Mouse (Mus musculus) erythroblast, adult 5-6 weeks (primary cell): ENCODE results near the gene Asb10. TPM values are rescaled to one million over a fixed set of nuclear protein-coding genes. Genes with fewer than 3 reads are reported as not detected.

Experiments
- ATAC-seq: replicated peaks from 2 replicates; pipeline ENCODE4 v1.8.0; 2016; ENCODE audit warnings: moderate number of reproducible peaks, mild to moderate bottlenecking, moderate TSS enrichment, inconsistent platforms; ENCODE audit not compliant: poor library complexity, low FRiP score, severe bottlenecking
- total RNA-seq, 2 experiments: library from RNA; stranded (forward) in 1 of 2; stranded (reverse) in 1 of 2; fragments of 150-400 nt in 1 of 2; fragments of 200-764, 138-1000 nt in 1 of 2; gene quantifications; 2 replicates each; pipeline versions ENCODE4 v1.2.3 to v1.2.4; 2015 to 2017; ENCODE audit warnings: low replicate concordance in 2 of 2

Asb10 gene
- total RNA-seq, 2 experiments from 2014 or later, result not detected

DNA sequence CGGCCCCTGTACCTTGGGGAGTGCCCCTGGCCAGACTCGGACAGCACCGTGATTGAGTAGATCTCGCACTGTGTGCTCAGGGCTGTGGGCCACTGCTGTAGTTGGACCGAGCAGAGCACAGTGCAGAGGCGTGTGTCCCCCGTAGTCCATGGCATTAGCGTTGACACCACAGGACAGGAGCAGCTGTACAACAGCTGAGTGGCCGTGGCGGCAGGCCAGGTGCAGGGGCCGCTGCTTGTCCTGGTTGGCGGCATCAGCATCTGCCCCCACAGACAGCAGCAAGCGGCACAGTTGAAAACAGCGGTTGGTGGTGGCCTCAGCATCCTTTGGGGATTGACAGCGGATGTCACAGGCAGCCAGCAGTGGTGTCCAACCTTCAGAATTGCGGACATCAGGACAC is 3.2 kb downstream of the Asb10 start:
- ATAC-seq, result 0 out of 2 replicates have a peak, but pooled peaks have one; percentile 10

DNA sequence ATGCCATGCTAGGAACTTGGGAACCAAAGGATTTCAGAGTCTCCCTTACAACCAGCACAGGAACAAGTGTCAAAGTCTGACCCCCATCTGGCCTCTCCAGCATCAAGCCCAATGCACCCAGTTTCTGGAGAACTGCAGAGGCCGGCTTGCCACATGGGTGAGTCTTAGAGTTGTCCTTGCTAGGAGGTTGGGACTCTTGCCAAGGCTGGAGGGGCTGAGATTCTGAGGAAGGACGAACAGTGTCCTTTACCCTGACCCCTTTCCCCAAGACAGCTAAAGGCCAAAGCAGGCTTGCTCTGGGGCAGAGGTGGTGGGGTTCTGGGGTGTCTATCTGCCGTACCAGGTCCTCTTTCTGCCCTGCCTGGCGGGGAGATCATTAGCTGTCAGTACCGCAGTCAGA is 4.3 kb downstream of the Asb10 start:
- no peak for ATAC-seq

DNA sequence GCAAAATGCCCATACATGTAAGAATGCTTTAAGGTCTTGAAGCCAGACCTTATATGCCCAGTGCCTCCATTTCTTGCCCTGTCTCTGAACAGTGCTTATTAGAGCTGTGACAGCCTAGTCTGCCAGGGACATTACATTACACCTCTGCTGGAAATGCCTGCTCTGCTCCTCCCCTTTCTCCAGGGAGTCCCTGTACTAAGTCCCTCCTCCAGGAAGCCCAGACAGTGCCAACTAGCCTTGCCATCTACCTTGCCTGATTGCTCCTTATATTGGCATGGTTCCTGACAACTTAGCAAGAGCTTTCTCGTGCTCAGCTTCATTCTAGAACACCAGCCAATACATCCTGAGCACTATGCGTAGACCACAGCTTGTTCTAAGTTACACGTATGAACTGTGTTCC is 5.0 kb downstream of the Asb10 start:
- ATAC-seq, result no peak

DNA sequence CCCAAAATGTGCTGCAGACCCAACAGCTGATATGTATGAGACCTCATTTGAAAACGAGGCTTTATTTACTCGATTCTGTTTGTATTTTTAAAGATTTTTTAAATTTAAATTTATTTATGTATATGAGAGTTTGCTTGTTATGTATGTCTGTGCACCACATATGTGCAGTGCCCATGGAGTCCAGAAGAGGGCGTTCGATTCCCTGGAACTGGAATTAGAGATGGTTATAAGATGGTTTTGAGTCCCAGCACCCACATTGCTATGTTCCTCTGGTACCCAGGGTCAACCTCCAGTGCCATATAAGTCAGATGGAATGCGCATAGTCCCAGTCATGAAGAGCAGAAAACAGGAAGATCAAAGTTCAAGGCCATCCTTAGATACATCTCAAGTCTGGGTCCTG is 6.5 kb downstream of the Asb10 start:
- no peak for ATAC-seq

DNA sequence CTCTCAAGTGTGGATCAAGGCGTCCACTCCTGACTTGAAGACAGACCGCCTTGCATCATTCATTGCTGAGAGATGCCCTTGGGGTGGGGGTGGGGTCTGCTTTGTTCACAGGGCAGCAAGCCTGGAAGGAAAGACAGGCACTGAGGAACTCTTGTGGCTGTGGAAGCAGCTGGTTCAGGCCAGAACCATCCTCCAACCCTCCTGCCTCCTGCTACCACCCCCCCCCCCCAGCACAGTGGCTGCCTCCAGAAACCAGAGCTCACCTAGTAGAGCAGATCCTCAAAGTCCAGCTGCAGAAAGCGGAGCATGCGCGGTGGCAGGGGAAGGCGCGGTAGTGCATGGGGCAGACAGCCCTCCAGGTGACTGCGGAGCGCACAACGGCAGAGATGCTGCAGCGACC is 7.4 kb downstream of the Asb10 start:
- ATAC-seq, result no peak

DNA sequence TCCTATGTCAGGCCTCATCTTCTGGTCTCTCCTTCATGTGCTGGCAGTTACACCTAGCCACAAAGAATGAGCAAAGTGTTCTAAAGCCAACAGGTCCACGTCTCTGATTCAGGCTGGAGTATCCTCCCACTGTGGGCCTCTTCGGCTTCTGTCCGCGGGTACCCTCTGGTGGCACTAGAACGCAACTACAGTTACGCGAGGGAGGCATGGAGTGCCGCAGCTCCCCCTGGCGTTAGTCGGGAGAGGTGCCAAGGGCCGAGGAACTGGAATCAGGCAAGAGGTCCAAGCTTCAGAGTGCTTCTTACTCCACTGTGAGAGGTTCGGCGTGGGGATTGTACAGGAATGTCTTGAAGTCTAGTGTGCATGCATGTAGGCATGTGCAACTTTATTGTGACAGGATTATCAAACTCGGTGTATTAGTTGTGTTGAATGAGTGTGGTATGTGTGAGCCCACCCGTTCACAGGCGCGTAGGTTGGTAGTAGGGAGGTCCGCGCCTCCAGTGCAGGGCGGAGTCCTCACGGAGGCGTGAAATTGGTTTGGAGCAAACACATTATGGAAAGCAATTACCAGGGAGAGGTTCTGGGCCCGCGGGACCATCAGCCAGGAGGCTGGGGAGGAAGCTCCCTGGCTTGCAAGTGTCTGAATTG is 10.6 kb downstream of the Asb10 start:
- peak; percentile 98 for ATAC-seq

DNA sequence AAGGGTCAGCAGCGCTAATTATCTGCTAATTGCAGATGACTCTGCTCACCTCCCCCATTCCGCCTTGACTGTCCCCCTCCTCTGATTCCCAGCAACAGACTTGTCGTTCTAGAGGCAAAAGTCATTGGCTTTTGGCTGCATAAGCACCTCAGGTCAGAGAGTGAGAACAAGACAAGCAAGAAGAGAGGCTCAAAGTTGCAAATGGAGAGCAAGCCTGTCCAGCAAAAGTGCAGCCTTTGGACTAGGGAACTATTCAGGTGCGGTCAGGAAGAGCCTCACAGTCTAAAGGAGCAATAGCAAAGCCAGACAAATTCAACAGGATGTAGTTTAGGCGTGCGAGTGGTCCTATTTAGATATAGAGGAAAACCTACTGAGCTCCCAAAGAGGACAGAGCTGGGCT is 13.0 kb downstream of the Asb10 start:
- ATAC-seq, result no peak

DNA sequence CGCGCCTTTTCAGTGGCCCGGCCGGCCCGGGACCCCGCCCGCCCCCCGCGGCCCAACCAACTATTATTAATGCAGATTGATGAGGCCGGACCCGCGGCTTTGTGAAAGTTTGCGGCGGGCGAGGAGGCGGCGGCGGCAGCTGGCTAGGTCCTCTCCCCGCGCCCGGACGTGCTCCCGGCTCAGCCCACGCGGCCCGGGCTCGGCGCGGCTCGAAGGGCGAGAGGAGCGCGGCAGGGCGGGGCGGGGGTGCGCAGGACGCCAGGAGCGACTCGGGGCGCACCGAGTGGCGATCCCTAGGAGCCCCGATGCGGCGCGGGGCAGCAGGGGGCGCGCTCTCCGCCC is 13.9 kb downstream of the Asb10 start, which contains the start of gene Gbx1:
TSS of gene Gbx1 (minus strand) at position 314 of the 342 bp plus-strand sequence.
- no peak for ATAC-seq

DNA sequence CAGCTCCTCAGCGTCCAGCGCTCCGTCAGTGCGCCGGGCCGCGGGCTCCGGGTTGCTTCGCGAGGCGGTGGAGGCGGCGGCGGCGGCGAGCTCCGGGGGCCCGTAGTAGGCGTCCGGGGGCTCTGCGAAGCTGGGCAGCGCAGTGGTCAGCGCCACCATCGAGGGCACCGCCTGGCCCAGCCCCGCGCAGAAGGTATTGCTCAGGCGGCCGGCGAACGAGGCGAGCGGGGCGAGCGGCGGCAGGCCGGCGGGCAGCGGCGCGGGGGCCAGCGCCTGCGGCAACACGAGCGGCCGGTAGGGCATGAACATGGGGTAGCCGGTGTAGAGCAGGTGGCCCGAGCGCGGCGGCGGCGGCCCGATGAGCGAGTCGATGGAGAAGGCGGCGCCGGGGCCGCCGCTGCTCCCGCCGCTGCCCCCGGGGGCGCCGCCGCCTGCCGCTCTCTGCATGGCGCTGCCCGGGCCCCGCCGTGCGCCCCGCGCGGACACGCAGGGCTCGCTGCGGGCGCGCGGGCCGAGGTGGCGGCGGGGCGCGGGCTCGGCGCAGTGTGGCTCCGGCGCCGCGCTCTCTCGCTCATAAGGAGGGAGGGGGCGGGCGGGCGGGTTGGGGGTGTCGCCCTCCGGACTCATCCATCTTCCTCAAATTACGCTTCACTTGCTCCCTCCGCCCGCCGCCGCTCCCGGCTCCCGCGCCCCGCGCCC is 14.4 kb downstream of the Asb10 start:
- no peak for ATAC-seq

DNA sequence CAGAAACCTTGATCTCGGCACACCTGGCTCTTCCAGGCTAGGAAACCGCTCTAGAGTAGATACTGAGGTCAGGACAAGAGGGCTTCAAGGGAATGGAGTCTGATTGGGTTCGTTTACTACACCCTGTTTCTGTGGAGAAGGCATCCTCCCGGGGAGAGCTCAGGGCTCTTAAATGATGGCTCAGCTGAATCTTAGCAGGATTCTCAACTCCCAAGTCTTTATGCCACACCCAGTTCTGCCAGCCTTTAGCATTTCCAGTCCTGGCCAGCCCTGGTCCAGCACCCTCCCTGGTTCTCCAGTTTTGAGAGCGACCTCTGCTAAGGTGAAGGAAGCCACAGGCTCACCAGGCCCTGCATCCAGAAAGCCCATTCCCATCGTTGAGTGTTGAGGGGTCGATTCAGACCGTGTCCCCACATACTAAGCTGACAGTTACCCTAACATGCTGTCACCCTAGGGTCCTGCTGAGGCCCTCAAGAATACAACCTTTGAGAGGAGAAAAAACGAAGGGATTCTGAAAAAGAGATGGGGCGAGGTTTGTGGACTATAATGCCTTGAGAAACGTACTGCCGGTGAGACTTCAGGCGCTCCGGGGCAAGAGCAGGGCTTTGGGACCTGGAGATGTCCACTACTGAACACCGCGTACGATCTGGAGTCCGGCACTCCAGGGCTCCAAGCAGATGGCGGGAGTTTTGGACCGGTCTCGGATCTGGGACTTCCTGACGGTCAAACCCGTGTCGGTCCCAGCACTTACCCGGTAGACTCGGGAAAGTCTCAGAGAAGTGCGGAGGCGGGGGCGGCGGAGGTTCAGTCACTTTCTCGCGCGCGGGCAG is 15.2 kb downstream of the Asb10 start:
- no peak for ATAC-seq

DNA sequence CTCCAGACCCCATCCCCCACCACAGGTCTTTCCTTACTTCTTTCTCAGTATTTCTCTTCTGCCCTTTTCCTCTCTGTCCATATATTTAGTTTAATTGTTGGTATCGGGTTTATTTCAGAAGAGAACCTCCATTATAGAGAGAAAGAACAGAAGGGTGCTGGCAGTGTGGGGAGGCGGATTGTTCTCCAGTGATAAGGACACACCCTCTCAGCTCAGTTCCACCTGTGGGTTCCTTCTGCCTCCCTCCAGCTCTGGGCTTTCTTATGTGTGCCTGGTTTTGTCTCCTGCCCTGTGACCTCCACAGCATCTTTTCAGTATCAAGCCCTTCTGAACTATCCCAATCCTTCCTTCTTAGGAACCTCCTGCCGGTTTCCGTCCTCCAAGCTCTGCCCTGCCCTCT is 16.3 kb downstream of the Asb10 start:
- ATAC-seq, result no peak

DNA sequence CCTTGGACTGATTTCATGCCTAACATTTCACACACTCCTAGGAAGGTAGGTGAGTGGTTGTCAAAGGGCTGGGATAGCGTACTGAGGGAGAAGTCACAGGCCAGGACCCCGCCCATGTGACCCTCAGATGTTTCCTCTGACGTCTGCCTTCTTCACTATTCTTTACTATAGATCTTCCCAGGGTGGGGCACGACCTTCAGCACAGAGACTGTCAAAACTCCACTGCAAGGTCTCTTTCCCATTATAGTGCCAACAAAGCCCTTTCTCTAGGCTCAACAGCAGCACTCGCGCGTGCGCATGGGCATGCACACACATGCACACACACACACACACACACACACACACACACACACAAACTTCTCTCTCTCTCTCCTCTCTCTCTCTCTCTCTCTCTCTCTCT is 17.0 kb downstream of the Asb10 start:
- no peak for ATAC-seq

DNA sequence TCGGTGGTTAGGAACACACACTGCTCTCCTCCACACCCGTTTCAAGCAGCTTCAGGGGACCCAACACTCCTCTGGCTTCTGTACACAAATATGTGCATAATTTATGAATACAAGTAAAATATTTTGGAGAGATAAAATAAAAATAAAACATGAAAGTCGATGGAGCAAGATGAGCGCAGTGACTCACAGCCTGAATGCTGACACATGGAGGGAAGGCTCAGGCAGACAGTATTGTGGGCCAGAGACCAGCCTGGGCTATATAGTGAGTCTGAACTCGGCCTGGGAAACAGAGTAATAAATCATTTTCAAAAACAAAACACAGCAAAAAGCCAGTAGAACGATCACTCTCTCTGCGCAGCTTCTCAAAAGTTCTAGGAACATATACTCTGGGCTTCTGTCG is 19.4 kb downstream of the Asb10 start:
- no peak for ATAC-seq

DNA sequence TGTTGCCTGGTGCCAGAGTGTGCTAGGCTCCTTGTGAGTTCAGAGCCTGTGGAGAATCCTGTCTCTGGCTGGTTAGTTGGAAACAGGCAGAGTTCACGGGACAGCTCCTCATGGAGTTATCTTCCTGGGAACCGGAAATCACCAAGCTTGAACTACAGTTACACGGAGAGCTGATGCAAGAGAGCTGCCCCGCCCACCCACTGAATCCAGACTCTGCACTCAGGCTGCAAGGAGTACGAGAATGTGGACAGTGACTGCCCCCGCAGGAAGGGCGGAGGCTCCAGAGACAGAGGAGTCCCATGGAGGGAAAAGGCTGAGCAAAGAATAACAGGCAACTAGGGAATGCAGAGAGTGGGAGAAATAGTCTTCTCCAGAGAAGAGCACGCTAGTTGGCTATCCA is 28.5 kb downstream of the Asb10 start:
- no peak for ATAC-seq

DNA sequence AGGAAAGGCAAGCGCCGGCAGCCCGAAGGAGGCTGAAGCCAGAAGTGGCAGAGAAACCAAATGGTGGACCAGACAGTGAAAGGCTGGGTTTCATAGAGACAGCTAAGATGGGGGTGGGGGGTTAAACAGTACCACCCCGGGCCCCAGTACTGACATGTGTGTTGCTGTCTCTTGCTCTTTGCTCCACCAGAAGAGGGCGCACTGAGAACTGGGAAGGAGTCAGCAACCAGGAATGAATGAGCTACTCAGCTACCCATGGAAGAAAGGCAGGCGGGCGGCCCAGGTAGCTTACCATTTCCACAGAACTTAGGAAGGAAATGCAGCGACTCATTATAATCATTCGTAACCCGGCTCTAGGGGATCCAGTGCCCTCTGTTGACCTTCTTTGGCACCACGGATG is 30.1 kb downstream of the Asb10 start:
- no peak for ATAC-seq

DNA sequence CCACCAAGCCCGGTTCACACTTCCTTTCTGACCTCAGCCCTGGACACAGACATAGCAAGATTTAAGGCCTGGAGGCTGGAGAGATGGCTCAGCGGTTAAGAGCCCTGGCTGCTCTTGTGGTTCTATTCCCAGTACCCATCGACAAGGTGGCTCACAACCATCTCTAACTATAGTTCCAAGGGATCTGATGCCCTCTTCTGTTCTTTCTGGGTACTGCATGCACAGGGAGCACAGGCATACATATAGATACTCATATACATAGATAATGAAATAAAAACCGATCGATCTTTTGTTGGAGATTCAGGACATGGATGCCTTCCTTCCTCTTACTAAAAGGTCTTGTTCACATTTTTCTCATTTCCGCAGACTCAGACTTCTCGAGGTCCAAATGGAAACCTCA is 32.4 kb downstream of the Asb10 start:
- ATAC-seq, result no peak

DNA sequence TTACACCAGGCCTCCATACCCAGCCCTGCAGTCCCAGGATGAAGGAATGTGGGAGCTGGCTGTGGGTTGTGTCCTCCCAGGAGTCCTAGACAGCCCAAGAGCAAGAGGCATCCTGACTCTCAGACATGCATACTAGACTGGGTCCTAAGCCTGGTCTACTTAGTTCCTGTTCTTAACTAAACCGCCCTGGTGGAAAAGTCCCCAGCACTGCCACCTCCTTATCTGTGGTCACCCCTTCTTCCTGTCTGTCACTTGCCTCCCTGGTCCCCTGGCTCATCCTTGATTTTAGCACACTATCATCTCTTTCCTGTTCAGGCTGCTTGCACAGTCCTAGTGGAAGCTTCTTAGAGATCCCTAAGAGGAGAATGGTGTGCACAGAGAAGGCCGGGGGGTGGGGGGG is 35.3 kb downstream of the Asb10 start:
- no peak for ATAC-seq

DNA sequence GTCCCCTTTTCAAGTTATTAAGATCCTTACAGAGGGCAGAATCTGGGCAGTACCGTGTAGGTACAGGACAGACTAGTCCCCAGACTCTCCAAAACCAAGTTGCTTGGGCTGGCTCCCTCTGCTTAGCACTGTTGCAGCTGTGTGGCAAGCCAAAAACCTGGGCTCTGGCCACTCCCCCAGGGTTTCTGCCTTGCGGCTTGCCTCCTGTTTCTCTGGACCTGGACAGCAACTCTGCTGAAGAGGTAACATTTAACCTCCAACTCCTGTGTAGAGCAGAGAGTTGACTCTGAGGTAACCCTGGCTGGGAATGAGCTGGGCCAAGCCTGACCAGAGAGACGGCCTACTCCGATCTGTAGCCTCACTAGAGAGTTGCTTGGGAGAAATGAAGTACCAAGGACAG is 38.0 kb downstream of the Asb10 start:
- no peak for ATAC-seq

DNA sequence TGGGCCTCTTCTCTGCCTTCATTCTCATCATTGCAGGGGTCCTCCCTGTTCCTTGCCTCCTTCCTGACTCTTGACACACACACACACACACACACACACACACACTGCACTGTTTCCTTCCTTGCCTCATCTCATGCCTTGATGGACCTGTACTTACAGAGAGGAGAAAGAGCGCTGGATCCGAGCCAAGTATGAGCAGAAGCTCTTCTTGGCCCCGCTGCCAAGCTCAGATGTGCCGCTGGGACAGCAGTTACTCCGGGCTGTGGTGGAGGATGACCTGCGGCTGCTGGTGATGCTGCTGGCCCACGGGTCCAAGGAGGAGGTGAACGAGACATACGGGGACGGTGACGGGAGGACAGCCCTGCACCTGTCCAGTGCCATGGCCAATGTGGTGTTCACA is 39.9 kb downstream of the Asb10 start:
- ATAC-seq, result no peak

DNA sequence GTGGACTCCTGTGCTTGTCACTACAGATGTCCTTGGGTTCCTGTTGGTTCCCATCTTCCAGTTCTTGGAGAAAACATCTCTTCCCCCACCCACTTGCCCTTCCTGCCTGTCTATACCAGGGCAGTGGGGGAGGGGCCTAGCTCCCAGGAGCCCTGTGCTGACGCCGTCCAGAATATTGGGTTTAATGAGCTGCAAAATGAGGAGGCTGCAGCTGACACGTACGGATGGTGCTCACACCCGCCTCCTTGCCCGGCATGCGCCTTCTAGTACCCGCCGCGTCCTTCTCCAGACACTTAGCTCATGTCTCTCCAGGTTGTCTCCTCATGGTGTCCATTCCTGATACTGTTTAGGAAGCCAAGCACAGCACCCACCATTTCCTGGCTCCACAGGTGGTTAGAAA is 41.7 kb downstream of the Asb10 start:
- ATAC-seq, result no peak

DNA sequence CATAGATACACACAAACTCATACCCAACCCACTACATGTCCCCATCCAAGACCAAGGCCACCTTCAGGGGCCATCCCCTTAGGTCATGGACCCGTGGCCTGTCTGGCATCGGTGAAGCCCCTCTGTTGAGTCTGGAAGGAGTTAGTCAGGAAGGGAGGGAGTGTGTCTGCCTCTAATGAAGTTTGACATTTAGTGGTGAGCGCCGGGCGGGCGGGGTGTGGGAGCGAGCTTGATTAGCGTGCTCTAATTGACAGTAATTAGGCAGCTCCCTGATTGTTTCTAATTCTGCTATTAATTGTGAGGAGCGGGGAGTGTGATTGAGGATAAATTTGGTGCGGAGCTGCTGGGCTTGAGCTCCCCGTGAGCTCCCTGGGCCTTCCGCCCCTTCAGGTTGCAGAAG is 43.3 kb downstream of the Asb10 start:
- ATAC-seq, result no peak
